Mouse (Mus musculus) lung, postnatal 14 days (tissue): ENCODE data around the gene Hoxa6.

Source experiments
- DNase-seq: peaks from one replicate; pipeline ENCODE4 v3.0.0; 2021

Gene Hoxa6

DNA sequence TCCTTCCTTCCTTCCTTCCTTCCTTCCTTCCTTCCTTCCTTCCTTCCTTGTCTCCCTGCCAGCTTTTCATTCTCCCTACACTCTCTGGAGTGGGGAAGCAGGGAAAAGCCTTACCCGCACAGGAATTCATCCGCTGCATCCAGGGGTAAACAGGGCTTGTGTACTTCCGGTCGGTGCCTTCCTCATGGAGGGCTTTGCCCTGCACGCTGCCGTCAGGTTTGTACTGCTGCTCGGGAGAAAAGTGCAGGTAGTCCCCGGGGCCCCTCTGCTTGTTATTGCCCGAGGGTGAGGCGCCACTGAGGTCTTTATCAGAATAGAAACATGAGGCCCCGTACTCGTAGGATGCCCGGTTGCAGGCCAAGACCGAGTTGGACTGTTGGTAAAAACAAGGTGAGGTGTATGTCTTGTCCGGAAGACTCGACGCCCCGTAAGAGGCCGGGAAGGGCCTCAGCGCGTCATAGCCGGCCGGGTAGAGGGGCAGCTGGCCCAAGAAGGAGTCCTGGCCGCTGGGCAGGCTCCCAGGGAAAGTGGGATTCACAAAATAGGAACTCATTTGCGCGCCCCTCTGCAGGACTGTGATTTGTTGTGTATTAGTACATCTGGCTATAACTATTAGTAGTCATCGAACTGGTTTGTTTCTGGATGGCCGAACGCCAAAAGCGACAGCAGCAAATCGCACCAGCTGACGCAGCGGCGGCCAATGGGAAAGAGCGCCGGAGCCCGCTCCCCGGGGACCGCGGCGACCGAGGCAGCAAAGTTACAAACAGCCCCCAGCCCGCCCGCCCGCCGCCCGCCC lies at the start of gene Hoxa6:
Gene Hoxa6, minus strand, starts transcription at position 651 of the 796 bp plus-strand sequence.
- DNase-seq, result peak; percentile 60

DNA sequence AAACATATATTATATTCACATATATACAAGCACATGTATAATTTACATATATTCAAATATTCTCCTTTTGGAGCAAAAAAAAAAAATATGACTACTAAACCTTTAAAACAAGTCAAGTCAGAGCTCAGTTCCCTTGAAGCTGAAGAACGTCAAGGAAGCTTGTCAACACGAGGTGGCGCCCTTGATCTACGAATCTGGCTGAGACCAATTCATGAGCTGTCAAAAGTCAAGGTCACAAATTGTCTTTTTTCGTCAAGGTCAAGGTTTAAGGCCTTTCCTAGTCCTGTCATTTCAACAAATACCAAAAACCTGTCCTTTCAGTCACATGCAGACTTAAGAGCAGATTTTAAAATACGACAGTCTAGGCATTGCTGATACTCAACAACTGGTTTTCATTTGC lies 48.4 kb upstream of the Hoxa6 start:
- DNase-seq, result peak; percentile 90

DNA sequence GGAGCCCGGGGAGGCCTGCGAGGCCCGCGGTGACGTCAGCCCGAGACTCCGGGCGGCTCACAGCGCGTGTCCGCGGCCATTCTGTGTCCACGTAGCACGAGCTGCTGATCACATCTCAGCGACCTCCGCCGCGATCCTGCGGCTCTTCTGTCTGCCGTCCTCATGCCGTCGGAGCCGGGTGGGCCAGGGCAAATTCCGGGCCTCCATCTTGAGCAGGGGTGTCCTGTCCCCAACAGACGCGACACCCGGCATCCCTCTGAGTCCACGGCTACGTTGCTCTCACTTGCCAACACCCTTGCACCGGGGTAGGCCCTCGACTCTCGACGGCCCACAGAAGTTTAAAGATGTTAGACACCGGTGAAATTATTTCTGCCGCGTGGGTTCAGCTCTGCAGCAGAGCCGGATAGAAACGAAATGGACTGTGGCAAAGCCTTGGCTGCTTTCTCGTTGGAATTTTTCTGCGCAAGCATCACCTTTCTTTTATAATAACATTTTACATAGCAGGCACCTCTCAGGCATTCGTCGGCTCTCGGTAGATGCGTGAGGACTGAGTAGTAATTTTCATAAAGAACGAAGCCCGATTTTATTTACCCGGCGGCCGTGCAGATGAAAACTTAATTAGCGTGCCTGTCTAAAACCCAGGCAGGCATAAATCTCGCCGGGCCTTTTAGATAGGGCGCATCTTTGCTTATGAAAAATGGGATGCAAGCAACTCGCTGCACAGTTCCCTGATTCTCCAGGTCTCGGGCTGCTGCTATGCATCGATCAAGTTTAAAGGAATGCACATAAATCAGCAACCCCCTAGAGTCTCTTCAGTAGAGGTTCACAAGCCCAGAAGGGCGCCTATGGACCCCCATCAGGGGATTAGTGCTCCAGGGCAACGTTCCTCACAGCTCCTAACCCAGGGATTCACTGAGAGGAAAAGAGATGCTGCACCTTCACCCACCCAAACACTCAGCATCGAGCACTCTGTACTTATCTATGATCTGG lies 45.3 kb upstream of the Hoxa6 start:
- no peak for DNase-seq

DNA sequence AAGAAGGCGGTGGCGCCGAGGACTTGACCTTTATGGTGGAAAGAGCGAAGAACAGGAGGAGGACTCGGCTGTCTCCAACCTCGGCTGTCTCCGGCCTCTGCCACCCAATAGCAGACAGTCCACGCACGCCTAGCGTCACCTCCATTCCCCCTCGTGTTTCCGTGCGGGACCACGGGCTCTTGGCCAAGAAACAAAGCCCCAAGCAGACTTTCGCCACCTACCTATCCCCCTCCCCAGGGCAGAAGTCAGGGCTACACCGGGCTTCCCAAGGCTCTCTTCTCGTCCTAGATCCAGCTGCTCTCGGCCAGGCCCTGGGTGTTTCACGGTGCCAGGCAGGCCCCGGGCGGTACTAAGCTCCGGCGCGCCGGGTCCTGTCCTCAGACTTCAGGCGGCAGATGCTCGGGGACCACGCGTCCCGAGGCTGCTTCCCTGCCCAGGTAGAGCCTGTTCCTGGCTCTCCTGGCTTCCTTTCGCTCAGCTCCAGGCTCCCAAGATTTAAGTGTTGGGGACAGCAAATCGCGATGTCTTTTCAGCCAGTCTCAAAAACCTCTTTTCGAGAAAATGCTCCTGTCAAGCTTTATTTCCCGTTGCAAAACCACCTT lies 44.4 kb upstream of the Hoxa6 start:
- no peak for DNase-seq

DNA sequence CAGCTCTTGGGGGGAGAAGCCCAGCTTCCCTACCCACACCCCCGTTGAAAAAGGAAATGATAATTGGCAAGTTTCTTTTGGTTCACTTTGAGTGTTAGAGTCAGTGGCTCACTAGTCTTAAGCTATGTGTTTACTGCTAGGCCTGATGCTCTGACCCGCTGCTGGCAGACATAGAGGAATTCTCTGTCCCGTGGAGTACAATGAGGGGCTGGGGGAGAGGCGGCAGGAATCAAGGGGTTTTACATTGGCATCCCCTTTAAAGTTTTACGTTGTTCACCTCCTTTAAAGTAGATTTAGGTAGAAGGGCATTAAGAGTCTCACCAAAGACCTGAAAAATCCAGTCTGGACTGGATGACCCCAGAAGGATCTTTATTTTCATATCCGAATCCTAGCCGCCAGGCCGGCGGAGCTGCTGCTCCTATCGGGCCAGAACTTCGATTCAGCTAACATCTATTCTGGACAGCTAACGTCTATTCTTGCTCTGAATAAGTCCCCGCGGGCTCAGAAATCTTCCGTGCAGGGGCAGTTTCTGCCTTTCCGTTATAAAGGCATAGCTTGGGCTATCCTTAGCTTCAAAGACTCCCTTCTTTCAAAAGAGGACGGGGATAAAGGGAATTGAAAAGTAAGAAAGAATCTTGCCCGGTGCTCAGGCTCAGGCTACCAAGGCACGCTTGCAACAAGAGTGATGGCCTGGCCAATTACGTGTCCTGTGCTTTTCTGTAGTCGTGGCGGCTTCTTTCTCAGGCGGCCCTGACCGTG lies 43.7 kb upstream of the Hoxa6 start:
- DNase-seq, result no peak

DNA sequence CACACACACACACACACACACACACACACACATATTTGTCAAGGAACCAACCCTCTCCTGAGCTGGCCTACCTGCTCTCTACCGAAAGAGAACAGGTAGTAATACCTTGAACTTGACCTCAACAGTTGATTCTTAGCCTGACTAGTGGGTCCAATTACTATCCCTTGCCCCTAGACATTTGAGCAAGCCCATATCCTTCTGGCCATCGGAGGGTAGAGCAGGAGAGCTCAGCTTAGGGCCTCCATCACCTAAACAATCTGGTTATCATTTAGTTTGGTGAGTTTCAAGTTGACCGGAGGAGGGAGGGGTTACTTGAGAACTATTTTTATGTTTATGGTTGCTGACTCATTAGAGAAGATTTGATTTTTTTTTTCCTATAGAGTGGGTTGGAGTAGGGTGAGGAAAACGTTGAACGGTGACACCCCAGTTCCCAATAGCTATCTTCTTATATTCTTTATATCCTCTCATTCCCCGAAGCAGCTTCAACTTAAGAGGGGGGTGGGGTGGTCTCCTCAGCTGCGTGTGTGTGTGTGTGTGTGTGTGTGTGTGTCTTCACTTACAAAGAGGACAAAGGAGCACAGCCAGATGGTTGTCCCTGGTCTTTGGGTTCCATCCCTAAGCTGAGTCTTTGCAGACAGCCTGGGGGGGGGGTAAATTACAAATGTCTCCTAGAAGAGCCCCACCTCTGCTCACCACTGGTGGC lies 42.8 kb upstream of the Hoxa6 start:
- no peak for DNase-seq

DNA sequence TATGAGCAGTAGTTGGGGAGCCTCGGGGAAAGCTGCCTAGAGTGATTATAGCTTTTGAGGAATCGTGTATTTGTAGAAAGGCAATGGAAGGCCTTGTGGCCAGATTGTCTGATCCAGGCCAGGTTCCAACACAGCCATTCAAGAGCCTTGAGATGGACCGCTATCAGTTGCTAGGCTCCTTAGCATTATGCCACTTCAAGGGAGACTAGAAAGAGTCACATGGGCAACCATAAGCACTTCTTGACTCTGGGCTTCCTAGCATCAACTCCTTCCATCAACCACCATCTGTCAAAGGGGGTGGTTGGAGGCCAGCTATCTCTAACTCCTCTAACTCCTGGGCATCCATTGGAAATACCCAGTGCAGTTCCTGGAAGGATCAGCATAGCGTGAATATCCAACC lies 41.3 kb upstream of the Hoxa6 start:
- DNase-seq, result no peak

DNA sequence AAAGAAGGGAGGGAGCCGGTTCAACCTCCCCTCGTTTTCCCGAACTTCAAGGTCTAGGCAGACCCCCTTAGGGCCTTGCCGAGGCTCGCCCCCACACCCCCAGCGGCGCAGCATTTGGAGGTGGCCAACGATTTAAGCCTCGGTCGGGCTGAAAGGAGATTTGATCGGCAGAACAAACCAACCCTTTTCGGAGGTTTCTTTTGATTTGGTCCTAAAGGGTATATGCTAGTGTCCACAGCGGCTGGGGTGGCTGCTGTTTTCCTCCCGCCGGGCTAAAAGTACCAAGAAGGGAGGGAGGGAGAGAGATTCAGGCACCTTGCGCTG lies 40.9 kb upstream of the Hoxa6 start:
- no peak for DNase-seq

DNA sequence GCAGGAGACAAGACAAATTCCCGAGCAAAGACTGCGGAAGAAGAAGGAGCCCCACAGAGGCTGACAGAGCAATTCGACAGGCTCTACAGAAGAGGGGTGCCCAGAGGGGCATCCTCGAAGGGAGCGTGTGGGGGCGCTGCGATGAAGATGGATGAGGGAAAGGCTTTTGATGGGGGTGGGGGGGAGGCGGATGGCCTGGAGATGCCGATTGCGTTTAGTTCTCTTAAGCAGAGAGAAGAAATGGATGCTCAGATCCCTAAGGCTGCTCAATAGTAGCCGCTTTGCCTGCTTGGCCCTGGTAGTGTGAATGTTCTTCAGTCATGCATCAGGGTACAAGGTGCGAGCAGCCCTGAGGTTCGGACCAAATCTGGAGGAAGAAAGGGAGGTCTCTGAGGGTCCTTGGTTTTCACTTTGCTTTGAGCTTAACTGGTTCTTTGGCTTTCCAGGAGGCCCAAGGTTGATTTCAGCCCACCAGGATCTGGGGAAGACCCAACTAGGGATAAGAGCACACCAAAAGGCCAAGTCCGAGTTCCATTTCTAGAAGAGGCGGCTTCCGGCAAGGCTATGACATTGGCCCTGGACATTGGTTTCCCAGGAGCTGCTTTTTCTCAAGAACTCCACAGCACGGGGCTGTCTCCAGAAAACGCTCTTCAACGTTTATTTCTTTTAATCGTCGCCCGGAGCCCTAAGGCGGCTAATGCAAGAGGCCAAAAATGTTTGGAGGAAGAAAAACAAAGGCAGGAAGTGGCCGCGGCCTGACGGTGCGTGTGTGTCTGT lies 40.3 kb upstream of the Hoxa6 start:
- no peak for DNase-seq

DNA sequence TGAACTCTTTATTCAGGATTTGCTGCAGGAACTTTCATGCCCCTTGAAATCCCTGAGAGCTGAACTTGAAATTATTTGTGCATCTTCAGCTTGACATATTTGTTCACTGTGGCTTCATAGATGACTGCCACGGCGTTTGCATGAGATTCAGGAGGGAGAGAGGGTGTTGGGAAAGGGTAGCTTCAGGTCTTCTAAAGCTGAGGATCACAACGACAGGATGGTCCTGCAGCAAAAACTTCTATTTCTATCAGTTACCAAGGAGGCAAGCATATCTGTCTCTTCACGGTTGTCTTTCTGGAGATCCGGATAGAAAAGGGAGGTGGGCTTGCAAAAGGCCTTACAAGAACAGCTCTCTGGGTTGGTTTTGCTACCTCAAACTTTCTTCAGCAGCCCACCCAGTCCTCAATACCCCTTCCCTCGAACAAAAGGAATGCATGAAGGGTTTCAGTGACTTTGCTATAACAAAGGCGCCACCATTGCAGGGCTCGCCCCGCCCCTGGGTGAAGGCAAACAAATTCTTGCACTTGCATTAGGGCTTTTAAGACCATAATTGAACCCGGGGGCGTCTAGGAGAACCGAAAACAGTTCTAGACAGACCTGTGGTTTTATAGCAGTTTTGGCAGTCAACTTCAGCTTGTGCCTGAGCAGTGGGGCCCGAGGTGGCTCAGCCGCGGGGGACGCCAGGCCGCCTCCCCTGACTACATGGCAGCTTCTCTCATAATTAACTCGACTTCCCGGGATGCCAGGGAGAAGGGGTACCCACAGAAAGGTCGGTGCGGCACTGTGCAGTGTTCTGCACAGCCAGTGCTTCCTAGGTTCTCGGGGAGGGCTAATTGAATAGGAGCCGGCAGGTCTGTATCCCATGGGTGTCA lies 39.5 kb upstream of the Hoxa6 start:
- DNase-seq, result no peak

DNA sequence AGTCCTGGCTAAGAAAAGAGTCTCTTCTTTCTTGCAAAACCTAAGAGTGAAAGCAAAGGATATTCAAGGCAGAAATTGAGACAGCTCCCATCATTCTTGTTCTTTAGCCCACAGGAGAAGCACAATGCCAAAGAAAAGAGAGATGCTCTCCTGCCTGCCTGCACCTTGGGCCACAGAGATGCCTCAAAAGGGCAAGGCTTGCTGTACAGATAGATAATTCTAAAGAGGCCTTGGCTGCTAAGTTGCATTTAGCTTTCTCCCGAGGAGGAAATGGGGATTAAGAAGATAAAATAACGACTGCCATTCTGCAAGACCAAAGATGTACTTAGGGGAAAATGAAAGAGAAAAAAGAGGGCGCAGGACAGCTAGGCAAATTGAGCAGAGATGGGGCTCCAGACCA lies 38.4 kb upstream of the Hoxa6 start:
- no peak for DNase-seq

DNA sequence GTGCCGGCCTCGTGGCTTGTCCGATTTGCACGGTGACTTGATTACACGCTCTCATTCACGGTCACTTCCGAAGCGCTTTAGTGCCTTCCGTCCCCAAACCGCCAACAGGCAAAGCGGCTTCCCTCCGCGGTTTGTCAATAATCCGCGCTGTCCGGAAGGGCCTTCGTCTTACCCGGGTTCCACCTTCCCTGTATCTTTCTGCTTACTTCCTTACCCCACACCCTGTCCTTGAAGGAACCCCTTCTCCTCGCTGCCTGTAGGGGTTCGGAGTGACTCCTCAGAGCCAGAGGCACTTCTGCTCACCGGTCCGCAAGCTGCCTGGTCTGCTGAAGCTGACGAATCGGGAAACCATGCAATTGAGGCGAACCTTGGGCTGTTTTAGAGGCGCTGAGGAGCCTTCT lies 37.9 kb upstream of the Hoxa6 start:
- no peak for DNase-seq

DNA sequence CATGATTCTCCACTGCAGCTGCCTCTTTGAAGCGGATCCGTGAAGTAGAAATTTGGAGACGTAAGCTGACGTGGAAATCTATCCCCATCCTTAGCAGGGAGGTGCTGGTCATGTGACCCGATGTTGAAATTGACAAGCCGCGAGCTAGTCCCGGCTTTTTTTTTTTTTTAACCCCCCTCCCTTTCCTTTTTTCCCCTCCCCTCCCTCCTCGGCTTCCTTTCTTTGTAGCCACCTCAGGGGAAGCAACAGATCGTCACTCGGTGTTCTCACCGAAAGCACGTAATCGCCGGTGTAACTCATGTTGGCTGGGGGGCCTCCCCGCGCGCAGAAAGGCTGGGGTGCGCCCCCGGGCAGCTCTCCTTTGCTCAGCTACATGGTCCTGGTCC lies 37.2 kb upstream of the Hoxa6 start, which contains the start of gene Hoxa11:
Gene Hoxa11, minus strand, starts transcription at position 54 of the 386 bp plus-strand sequence.
- DNase-seq, result no peak

DNA sequence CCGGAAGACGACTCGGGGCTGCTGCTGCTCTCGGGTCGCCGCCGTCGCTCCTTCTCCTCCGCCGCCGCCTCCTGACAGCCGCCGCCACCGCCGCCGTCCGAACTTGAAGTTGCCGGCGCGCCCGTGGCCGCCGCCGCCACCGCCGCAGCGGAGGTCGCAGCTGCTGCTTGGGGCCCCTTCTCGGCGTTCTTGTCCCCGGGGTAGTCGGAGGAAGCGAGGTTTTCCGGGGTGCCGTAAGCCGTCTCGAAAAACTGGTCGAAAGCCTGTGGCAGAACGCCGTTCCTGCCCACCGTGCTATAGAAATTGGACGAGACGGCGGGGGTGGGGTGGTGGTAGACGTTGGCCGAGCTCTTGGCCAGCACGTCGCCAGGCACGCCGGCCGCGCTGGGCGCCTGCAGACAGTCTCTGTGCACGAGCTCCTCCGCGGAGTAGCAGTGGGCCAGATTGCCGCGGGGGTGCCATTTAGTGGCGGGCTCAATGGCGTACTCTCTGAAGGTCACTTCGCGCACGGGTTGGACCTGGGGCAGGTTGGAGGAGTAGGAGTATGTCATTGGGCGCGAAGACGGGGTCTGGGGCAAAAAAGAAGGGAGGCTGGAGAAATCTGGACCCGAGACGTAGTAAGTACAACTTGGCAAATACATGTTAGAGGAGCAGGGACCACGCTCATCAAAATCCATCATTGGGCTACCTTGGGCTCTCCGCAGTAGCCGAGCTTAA lies 36.7 kb upstream of the Hoxa6 start:
- DNase-seq, result no peak

DNA sequence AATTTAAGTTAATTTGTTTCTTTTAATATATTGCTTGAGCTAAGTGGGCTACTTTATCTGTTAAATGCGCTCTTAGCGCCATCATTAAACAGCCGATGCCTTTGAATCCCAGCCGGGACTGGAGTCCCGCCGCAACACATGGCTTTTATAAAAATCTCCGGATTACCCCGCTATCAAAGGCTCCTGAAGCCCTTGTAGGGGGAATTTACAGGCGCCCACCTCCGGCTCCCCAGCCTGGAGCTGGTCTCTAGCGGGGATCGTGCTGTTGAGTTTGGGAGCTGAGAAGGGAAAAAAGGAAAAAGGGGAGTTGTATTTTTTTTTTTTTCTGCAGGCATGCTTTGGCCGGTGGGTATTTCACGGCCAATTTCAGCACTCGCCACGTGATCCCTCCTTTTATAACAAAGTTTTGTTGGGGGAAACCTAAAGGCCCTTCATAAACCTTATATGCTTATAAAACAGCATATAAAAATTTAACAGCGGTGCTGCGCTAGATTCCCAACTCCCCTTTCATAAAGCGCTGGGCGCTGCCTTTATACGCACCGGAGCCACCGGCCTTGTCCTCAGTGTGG lies 36.0 kb upstream of the Hoxa6 start:
- no peak for DNase-seq

DNA sequence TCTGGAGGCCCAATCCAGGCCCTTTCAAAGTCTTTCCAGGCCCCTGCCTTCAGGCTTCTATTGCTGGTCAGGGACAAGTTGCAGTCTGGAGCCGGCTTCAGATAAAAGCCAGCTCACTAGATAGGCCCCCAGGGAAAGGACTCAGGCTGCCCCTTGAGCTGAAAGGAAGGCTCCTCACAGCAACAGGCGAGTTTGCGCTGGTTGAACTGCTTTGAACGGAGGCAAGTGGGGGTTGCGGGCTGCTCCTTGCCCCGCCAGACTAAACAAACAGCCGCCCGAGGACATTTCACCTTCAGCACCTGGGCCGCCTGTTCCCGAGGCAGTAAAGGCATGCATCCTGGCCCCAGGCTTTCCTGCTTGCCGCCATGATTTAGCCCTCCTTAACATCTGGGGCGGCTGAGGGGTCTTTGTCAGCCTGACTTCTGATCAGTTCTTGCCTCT lies 35.2 kb upstream of the Hoxa6 start:
- DNase-seq, result no peak

DNA sequence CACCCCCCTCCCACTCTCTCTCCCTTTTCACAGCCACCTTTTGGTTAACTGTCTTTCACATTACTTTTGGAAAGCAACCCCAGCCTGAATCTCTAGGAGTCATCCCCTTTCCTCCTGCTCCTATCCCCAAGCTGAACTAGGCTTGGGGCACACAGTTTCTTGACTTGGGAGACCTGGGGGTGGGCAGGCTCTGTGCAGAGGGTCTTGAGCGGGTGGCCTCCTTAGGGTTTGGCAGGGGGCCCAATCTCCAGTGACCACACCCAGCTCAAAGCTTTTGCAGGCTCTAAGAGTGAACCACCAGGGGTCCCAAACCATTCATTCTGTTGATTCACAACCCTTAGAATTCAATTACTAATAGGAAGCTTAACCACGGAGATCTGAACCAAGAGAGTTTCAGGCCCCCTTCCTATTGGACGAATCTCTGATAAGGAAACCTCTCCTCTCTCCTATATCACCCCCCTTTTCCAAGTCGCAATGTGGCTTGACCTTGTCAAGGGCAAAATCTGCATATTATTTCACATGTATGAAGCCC lies 34.3 kb upstream of the Hoxa6 start:
- DNase-seq, result no peak

DNA sequence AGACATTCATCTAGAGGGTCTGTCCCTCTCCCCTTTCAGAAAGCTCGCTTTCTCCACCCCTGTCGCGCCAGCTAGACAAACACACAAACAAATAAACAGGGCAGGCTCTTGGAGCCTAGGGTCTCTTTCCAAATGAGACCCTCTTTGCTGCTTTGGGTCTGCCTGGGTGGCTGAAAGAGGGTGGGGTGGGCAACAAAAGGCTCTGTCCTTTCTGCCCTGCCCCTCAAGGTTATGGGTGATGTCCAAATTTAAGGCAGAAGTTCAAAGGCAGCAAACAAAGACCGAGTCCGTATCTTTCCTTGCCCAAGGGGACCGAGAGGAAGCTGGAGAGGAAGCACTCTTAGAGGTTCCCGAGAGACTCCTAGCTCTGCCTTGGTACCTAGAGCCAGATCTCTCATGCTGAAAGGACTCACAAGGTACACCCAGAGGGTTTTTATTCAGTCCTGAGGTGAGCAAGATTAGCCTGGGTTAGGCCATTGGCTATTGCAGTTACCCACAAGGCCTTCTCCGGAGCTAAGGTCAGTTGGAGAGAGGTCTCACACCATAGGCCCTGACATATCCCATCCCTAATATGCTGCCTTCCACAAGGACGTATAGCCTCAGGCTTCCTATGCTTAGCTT lies 32.6 kb upstream of the Hoxa6 start:
- DNase-seq, result no peak
